Mouse (Mus musculus): Measurements from ENCODE around the gene Cylc2.

Cylc2 gene

DNA sequence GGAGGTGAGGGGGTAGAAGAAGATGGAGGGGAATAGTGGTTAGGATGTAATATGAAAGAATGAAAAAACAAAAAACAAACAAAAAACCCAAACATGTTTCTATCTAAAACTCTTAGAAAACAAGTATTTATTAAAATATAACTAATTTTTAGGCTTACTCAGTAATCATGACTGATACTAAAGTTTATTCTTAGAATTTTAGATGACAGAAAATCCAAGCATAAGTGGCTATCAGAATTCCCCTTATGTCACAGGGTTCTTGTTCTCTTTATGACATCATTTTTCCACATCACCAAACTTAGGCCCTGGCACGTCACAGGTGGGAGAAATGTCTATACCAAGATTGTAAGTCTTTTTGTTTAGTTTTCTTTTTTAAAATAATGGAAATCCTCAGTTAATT, at the start of gene Cylc2:
TSS of gene Cylc2 (plus strand) at position 301 of the 400 bp plus-strand sequence.
- DNase-seq: no peak
